Mouse (Mus musculus) E14TG2a.4 (cell line): Measurements from ENCODE around the gene Git1.

Experiments used
- CTCF ChIP-seq: conservative IDR thresholded peaks from 2 replicates; pipeline ENCODE4 v1.5.1; 2014; ENCODE audit warnings: low read length
- NANOG ChIP-seq: IDR thresholded peaks from 2 replicates; pipeline ENCODE4 v1.6.1; 2014; ENCODE audit warnings: borderline replicate concordance, low read length, mixed read lengths
- POU5F1 ChIP-seq: IDR thresholded peaks from 2 replicates; pipeline ENCODE4 v1.6.1; 2014; ENCODE audit warnings: low read length, borderline replicate concordance

GRCm38 (mm10) chr11:77525804-77526486 lies 32.6 kb downstream of the Git1 start:
- TF ChIP-seq CTCF (peak; percentile 17; the same call in 1 of the 2 replicates), NANOG (no peak), POU5F1 (no peak)
